Mouse (Mus musculus): ENCODE measurements around the gene Cep83.
"Not testable (repeated sequence)": the region's sequence is repeated elsewhere in the genome, so short reads cannot be mapped to it uniquely, and the experiment has no call there.

Gene Cep83

DNA sequence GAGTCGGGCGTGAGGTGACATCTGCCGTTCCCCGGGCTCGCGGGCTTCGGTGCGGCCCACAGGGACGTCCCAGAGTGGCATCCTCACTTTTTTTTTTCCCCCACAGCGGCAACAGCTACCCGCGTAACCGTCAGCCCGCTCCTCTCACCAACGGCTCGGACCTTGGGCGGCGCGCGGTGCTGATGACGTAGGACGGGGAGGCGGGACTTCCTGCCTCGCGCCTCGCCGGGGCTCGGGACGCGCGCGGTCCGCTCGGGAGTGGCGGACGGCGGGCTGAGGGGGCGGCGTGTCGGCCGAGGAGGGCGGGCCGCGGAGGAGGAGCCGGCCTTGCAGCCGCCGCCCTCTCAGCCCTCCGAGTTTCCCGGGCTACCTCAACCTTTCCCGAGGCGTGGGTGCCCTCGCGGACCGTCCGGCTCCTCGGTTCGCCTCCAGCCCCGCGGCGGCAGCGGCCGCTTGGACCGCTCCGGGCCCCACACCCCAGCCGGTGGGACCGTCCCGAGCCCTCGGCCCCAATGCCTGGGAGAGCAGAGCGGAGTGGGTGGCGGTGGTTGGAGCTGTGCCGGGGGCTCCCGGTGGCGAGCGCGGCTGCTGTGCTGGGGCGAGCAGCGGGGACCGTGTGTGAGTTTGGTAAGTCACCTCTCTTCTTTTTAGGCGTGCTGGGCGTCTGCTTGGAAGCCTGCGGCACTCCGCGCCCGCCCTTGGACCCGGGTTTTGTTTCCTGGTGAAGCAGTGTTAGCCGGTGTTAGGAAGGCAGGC is at the start of gene Cep83:
Gene Cep83, plus strand, starts transcription at position 235 of the 756 bp plus-strand sequence.
- peak; percentile 88 to 89 for DNase-seq (ENCODE audit: low spot score in 2 of 2)

DNA sequence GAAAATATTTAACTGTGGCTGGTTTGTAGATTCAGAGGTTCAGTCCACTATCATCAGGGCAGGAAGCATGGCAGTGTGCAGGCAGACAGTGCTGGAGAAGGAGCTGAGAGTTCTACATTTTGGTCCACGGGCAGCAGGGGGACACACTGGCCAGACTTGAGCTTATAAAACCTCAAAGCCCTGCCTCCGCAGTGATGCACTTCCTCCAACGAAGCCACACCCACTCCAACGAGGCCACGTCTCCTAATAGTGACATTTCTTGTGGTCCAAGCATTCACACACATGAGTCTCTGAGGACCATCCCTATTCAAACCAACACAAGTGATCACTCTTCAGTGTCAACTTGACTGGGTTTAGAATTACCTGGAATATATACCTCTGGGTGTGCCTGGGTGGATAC is 49.2 kb upstream of the Cep83 start:
- DNase-seq (ENCODE audit: low spot score in 2 of 2) = no peak

DNA sequence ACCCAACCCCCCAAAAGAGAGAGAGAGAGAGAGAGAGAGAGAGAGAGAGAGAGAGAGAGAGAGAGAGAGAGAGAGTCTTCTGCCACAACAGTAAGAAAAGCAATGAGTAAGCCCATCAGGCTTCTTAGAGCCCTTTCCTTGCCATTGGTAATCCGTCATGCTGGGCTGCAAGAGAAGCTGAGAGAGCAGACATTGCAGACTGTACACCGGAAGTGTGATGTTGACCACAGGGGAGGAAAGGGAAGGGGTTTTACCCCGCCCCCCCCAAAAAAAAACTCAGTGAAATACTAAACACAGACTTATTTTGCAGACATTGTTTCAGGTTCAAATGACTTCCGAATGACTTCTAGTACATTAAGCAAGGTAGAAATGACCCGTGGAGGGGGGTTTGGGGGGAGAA is 48.4 kb upstream of the Cep83 start:
- DNase-seq (ENCODE audit: low spot score in 2 of 2) = no peak

DNA sequence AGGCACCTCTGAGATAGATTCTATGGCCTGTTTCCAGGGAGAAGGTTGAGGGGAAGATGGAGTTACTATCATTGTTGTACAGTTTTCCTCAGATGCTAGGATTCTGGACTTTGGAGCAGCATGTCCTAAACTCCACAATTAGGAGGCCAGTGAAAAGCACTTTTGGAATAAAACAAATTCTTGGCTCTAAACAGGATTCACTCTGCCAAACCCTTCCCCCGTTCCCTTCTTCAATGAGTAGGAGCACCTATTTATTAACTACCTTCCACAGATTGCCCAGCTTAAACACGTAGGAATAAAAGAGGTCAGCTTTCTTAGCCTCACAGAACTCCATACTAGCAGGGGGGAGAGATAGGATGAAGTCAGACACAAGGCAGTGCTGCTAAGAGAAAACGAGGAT is 24.4 kb upstream of the Cep83 start:
- DNase-seq (ENCODE audit: low spot score in 2 of 2) = no peak

DNA sequence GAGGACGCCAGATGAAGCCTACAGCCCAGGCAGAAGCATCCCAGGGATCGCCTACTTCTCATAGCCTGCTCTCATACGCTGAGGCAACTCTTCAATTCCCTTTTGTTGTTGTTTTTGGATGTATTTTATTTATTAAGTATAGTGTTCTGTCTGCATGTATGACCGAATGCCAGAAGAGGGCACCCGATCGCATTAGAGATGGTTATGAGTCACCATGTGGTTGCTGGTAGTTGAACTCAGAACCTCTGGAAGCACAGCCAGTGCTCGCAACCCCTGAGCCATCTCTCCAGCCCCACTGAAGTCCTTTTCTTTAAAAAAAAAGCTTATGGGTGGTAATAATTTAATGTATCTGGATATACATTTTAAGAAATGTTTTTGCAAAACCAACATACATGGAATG is 24.0 kb upstream of the Cep83 start:
- DNase-seq (ENCODE audit: low spot score in 2 of 2) = no peak

DNA sequence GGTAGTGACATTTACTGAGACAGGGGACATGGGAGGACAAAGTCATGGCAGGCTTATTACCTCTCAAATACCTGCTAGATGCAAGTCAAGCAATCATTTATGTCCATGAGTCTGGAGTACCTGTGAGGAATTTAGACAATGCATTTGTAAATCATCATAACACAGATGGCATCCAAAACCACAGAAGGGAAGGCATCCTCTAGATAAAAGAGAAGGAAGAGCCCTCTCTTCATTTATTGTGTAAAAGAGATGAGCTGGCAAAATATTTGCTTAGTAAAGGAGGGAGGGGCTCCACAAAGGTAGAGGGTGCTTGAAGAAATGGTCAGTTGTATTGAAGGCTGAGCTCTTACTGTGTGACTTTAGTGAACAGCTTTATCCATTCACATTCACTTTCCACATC is 20.3 kb upstream of the Cep83 start:
- DNase-seq (ENCODE audit: low spot score in 2 of 2) = no peak

DNA sequence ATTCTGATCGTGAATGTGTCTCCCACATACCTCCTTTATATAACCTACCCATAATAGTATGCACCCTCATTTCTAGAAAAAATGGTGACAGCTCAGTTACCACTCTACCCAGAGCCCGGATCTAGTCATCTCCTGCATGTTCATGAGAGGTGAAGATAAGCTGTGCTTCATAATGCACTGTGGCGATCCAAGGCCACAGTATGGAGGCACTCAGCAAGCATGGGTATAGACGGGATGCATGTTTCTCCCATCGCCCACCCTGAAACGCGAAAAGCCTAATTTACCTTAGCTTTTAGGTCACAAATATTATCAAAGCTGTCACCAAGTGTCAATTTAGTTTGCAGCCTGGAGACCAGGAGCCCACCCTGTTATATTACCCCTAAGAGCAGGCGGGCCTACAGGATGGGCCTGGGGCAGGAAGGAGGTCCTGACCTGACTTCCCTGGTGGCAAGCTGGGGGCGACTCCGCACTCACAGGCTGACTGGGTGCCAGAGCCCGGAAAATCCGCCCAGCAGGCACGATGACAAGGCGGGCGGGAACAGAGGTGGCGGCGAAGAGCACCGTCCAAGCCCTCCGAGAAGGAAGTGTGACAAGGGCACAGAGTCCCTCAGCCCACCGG is 544 bp upstream of the Cep83 start:
- peak; percentile 24 to 54 for DNase-seq (ENCODE audit: low spot score in 2 of 2)

DNA sequence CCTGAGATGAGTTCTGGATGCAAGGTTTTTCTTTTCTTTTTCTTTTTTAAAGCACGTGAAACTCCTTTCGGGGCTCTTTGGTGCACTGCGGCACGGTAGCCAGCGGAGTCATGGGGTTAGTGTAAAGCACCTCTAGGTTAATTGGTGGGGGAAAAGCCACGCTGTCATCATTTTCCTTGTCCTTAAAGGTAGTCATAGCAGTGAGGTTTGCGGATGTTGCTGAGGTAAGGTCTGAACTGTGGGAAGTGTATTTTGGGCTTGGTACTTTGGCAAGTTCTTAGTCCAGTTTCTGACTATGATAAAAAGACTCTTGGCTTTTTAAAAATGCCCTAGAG is 689 bp downstream of the Cep83 start:
- DNase-seq (ENCODE audit: low spot score in 2 of 2) = no peak

DNA sequence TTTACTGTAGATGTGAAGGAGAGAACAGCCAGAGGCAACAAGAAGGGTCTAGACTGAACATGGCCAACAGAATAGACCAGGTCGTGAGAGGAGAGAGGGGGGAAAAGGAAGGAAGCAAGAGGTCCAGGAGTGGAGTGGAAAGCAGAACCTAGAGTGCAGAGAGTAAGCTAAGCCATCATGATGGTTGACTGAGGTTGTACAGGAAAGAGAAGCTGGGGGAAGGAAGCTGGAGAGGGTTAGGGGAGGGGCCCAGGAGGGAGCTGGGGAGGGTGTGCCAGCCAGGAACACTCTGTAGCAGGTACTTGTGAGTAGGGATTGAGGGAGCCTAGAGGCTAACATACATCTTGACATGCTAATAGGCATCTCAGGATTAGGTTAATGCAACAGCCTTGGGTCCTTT is 1.9 kb downstream of the Cep83 start:
- no peak for DNase-seq (ENCODE audit: low spot score in 2 of 2)

DNA sequence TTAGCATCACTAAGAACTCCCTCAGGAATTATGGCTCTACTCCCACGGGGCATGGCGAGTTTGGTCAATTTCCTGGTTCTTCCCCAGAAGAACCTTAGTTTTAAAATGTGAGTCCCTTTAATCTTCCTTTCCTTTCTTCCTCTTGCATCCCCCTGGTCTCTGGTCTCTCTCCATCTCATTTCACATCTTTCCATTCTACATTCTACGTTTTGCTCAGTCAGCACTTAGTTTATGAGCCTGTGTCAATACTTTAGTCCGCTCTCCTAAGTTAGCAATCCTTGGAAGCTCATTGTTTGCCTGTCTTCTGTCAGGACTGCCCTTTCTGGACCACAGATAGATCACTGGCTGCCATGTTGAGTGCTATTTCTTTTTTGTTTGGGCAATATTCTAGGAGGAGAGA is 3.7 kb downstream of the Cep83 start:
- DNase-seq (ENCODE audit: low spot score in 2 of 2) = no peak

DNA sequence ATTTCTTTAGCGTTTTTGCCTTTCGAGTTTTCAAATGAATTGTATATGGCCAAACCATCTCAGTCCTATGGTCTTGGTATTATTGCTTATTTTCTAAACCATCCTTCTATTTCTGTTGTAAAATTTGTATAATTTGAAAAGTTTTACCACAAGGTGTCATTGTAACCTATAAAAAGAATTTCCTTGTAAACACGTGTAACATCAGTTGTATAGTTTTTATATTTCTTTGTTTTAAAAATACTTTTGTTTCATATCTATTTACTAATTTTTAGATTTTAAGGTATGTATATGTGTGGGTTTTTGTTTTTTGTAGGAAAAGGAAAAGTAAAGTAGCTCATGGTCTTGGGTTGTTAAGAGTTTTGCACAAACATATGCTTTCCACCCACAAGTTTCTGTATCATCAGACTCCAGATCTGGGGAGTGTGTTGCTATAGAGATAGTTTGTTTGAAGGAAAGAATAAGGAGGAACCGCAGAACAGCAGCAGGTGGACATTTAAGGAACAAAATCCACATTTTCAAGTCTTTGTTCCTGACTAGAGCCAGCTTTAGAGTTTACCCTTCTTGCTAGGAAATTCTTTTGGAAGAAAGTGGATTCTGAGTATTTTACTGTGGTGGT is 17.3 kb downstream of the Cep83 start:
- no peak for DNase-seq (ENCODE audit: low spot score in 2 of 2)

DNA sequence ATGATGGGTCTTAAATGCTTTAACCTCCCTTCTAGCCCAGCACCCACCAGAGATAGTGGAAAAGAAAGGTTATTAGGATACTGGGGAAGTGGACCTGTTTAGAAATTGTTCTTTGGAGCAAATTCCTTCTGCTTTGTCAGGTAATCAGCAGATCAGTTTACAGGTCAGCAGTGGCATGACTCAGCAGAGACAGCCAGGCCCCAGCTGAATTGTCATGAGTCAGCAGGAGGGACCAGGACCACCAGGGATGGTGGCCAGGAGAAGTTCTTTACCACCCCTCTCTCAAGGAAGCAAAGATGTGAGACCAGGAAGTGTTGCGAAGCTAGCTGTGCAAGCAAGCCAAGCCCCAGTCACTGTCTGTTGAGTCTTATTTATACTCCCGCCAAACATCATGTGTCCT is 18.2 kb downstream of the Cep83 start:
- DNase-seq (ENCODE audit: low spot score in 2 of 2) = no peak

DNA sequence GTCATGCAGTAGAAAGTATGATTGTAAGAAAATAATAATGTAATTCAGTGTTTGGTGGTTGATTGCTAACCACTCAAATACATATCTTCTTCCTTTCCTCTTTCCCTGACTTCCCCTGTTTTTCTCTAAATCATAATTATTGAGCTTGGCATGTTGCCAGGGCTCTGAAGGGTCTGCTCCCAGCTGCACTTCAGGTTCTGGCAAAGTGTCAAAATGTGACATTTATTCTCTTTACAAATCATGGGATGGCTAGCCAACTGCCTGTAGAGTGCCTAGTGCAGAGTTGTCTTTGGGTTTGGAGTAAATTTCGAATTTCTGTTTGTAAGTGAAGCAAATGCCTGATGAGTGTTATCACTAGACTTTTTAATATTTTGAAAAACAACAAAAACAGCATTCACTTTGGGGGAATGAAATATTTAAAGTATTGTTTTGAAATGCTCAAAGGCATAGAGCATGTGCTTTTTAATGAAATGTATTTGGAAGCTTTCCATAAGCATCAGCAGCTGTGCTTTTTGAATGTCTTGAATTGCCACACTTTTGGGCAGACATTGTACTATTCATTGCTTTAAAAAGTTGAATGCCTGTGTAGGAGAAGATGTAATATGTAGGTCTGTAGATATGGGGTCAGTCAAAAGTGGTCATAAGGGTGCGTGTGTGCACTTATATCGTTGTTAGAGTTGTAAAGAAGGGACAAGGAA is 21.3 kb downstream of the Cep83 start:
- no peak for DNase-seq (ENCODE audit: low spot score in 2 of 2)

DNA sequence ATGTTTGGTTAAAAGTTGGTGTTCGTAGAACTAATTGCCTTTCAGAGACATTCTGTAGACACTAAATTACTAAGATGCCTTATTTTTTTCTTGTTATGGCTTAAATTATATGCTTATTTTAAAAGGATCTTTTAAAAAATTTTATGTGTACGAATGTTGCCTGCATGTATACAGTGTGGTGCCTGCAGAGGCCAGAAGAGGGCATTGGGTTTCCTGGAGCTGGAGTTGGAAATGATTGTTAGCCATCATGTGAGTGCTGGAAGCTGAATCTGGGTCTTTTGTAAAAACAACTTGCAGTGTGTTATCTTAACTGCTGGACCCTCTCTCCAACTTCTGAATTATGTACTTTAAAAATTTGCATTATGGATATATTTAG is 21.9 kb downstream of the Cep83 start:
- no peak for DNase-seq (ENCODE audit: low spot score in 2 of 2)

DNA sequence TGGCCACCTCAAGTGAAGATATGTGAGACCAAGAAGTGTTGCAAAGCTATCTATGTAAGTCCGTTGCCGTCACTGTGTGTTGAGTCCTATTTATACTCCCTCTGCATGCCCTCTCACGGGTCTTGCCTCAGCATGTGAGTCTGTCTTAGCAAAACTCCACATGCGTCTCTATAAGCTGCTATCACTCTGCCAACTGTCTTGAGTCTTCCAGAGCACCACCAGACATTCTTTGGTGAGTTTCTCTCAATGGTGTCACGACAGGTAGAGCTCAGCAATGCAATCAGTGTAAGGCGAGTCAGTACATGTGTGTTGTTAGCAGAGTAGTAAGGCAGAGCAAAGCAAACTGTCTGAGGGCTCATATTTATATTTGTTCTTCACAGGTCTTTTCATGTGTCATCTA is 31.8 kb downstream of the Cep83 start:
- DNase-seq (ENCODE audit: low spot score in 2 of 2) = no peak

DNA sequence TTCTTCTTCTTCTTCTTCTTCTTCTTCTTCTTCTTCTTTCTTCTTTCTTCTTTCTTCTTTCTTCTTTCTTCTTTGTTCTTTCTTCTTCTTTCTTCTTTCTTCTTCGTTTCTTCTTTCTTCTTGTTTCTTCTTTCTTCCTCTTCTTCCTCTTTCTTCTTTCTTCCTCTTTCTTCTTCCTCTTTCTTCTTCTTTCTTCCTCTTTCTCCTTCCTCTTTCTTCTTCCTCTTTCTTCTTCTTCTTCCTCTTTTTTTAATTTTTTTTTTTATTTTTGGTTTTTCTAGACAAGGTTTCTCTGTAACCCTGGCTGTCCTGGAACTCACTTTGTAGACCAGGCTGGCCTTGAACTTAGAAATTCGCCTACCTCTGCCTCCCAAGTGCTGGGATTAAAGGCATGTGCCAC is 39.6 kb downstream of the Cep83 start:
- not testable (repeated sequence) for DNase-seq (ENCODE audit: low spot score in 2 of 2)

DNA sequence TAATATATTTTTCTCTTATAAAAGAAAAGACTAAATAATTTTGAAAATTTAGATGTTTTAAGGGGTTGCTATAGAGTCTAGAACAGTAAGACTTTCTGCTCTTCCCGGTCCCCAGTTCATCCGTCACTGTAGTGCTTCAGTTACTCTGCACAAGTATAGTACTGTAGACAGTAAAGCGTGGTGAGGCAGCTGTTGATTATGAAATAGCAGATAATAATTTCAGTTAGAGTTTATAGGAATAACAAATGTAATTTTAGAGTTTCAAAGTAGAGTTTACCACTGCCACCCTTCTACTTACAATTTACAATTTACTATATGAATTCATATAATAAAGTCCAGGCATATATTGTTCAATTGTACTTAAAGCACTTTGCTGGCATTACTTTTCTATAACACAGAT is 42.0 kb downstream of the Cep83 start:
- no peak for DNase-seq (ENCODE audit: low spot score in 2 of 2)

DNA sequence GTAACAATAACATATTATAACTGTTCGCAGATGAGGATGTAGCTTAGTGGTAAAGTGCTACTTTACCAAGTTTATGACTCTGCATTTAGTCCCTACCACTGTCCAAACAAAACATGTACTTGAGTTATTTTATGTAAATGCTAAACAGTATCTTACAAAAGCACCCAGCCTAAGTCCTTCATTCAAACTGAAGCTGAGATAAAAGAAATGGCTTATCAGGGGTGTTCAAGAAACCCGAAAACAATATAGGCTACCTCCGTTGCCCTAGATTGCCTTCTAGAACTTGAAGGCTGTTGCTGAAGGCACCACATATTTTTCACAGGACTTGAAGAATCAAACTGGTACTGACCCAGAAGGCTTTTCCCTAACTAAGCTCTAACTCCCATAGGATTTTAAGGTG is 46.4 kb downstream of the Cep83 start:
- DNase-seq (ENCODE audit: low spot score in 2 of 2) = no peak

DNA sequence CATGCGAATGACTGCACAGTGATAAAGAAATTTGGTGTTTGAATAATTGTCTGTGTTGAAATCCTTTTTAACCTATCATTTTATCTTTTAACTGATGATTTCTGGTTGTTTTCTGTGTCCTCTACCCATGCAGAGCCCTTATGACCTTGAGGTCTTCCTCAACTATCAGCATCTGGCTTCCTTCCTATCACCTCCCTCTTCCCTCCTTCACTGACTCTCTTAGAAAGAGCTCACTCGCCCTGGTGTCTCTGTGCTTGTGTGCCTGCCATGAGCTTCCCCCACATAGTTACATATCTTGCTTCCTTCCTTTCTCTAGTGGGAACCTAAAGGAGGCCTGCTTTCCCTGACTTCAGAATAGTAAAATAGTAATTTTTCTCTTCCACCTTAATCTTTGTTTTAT is 51.8 kb downstream of the Cep83 start:
- no peak for DNase-seq (ENCODE audit: low spot score in 2 of 2)

DNA sequence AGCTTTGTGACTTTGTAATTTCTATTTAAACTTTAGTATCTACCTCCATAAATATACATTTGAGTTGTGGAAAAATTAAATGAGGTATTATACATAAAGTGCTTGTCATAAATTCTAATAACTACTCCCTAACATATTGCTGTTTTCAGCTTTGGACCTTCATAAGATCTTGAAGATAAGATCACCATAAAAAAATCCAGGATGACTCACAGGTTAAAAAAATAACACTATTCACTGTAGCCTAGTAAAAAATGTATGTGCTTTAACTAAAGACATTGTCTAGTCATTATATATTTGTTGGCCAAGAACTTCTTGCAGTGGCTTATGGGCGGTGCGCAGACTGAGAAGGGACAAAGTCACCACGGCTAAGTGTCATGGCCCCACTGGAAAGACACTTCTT is 53.0 kb downstream of the Cep83 start:
- no peak for DNase-seq (ENCODE audit: low spot score in 2 of 2)

DNA sequence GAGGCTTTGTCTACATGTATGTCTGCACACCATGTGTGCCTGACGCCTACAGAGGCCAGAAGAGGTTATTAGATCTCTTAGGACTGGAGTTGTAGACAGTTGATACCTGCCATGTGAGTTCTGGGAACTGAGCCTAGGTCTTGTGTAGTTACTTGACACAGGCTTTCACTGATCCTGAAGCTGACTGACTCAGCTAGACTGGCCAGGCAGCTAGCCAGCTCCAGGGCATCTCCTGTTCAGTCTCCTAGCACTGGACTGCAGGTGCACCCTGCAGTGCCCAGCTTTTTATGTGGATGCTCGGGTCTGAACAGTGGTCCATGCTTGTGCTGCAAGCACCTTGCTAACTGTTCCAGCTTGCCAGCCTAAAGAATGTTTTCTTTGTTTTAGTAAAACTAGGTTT is 58.6 kb downstream of the Cep83 start:
- DNase-seq (ENCODE audit: low spot score in 2 of 2) = no peak

DNA sequence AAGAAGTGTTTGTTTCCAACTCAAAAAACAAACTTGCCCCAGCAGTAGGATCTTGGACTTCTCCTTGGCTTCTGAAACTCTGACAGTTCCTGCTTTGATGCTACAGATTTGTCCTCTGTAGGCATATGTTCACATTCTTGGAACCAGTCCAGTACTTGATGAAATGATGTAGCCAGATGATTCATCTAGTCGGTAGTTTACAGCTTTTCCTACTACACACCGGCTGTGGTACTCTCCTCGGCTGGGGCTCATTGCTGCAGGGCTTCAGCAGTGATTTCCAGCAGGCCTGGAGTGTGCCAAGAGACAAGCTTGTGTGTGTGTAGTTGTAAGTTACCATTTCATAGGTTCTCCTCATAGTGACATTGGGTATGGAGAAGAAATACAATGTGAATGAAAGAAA is 83.0 kb downstream of the Cep83 start:
- peak in 1 of 2 experiments; percentile 24 for DNase-seq (ENCODE audit: low spot score in 2 of 2)

DNA sequence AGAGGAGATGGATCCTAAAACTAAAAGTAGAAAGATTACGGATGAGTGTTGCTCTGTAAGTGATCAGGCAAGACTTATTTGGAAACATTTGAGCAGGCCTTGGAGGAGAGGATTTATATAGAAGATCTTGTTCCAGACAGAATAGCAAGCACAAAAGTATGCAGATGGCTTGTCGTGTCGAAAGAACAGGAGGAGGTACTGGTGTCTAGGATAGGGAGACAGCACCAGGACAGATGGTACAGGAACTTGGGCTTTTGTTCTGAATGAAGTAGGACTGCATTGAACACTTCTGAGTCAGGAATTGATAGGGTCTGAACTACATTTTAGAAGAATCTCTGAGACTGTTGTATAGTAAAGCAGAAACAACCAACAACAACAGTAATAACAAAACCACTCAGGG is 89.1 kb downstream of the Cep83 start:
- peak in 1 of 2 experiments; percentile 24 for DNase-seq (ENCODE audit: low spot score in 2 of 2)

Data from right cerebral cortex, postnatal 36 days (tissue).